Mouse (Mus musculus) limb, embryonic 12.5 days (tissue): Measurements from ENCODE around the gene Pgrmc1. TPM values are rescaled to one million over a fixed set of nuclear protein-coding genes. Genes with fewer than 3 reads are reported as not detected.
"Not testable (repeated sequence)": the region's sequence is repeated elsewhere in the genome, so short reads cannot be mapped to it uniquely, and the experiment has no call there.

Experiments
- ATAC-seq: fragments of 200-750 bp; cut with Nextera tagmentation; 2 replicates; pipeline ENCODE4 v1.8.0; 2017; ENCODE audit warnings: low read depth, moderate TSS enrichment; ENCODE audit not compliant: insufficient number of reproducible peaks, insufficient read depth, low FRiP score, low TSS enrichment
- H3K27ac ChIP-seq: fragments of 300-500 bp; sonication (generic); 2 replicates; pipeline ENCODE4 v1.5.1; 2016; ENCODE audit warnings: mild to moderate bottlenecking, moderate library complexity
- H3K27me3 ChIP-seq: fragments of 300-500 bp; sonication (generic); 2 replicates; pipeline ENCODE4 v1.6.1; 2016; ENCODE audit warnings: mild to moderate bottlenecking, moderate library complexity
- H3K36me3 ChIP-seq: fragments of 300-500 bp; sonication (generic); 2 replicates; pipeline ENCODE4 v1.6.1; 2016; ENCODE audit warnings: mild to moderate bottlenecking, moderate library complexity
- H3K4me1 ChIP-seq: fragments of 300-500 bp; sonication (generic); replicated peaks from 2 replicates; pipeline ENCODE4 v1.6.1; 2016
- H3K4me2 ChIP-seq: fragments of 300-500 bp; sonication (generic); 2 replicates; pipeline ENCODE4 v1.6.1; 2016; ENCODE audit warnings: mild to moderate bottlenecking, moderate library complexity
- H3K4me3 ChIP-seq: fragments of 300-500 bp; sonication (generic); replicated peaks from 2 replicates; pipeline ENCODE4 v1.5.1; 2016; ENCODE audit warnings: mild to moderate bottlenecking
- H3K9ac ChIP-seq: fragments of 300-500 bp; sonication (generic); replicated peaks from 2 replicates; pipeline ENCODE4 v1.6.1; 2016; ENCODE audit warnings: mild to moderate bottlenecking, moderate library complexity
- H3K9me3 ChIP-seq: fragments of 300-500 bp; sonication (generic); 2 replicates; pipeline ENCODE4 v1.6.1; 2016; ENCODE audit warnings: mild to moderate bottlenecking, moderate library complexity
- WGBS: fragments of 180-500 bp; shearing (Covaris S2); methylation state at CpG from one replicate; pipeline ENCODE4 v1.1.7; 2016; 5-methylcytosine and 5-hydroxymethylcytosine counted together
- polyA plus RNA-seq: library from polyadenylated mRNA; unstranded; fragments of >200 nt; fragmentation: Nextera tagmentation; extraction: Ambion mirVana; gene quantifications from 2 replicates; pipeline ENCODE4 v1.2.1, GENCODE M21; 2016

Gene Pgrmc1
- 326 and 341 TPM in 2 replicates for polyA plus RNA-seq

DNA sequence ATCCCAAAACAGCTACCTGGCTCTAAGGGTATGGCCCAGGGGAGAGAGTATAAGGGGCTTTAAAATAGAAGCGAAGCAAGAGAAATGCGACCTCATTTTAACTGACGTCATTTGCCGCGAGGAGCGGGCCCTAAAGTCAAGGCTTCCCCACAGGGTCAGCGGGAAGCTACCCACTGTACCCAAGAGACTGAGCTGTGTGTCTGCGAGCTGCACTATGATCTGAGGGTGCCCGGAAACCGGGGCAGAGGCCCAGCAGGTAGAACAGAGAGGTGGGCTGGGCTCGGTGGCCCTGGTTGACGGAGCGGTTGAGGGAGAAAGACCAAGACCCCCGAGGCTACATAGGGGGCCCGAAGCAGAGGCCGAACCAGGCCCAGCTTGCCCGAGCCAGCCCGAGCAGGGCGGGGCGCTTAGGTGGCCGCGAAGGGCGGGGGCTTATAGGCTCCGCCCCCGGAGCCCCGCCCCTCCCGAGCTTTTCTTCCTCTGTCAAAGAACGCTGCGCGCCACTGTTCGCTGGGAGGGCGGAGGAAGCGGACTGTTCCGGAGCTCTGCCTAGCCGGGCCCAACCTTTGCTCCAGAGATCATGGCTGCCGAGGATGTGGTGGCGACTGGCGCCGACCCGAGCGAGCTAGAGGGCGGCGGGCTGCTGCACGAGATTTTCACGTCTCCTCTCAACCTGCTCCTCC, at the start of gene Pgrmc1:
Pgrmc1 (plus strand) TSS at position 500 of the 683 bp plus-strand sequence.
- Histone ChIP-seq H3K9me3 (no peaks in the 10 kb centered on the region), H3K27ac (peak within 1 kb of the TSS; percentile 86), H3K9ac (peak within 1 kb of the TSS; percentile 80), H3K36me3 (peaks cover 10% of the 10 kb centered on the region; the same call in 1 of the 2 replicates), H3K4me3 (peak within 1 kb of the TSS; percentile 61), H3K4me1 (no peaks in the 10 kb centered on the region; the same call in 1 of the 2 replicates), H3K27me3 (no peaks in the 10 kb centered on the region), H3K4me2 (peak within 1 kb of the TSS; percentile 58)
- 19% methylated on average over 42 of the region's 45 CpGs for WGBS
- peak; percentile 85 for ATAC-seq

DNA sequence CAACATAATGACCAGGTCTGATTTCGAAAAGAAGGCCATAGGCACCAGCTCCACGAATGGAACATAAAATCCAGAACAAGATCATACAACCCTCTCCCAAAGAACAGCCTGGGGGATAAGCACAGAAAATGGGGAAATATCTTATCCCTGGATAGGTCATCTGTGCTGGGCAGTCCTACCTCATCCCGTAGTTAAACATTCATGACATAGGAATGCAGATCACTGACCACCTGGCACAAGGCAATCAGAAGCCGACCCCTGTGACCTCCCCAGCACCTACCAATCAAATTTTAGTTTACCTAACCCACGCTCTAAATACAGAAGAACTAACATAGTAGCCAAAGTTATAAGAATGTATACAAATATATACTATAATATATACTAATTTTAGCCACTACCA, 49.2 kb upstream of the Pgrmc1 start:
- Histone ChIP-seq H3K27ac (no peak overlapping the region), H3K9ac (no peak overlapping the region)
- WGBS: 74% methylated on average over 5 of the region's 5 CpGs

DNA sequence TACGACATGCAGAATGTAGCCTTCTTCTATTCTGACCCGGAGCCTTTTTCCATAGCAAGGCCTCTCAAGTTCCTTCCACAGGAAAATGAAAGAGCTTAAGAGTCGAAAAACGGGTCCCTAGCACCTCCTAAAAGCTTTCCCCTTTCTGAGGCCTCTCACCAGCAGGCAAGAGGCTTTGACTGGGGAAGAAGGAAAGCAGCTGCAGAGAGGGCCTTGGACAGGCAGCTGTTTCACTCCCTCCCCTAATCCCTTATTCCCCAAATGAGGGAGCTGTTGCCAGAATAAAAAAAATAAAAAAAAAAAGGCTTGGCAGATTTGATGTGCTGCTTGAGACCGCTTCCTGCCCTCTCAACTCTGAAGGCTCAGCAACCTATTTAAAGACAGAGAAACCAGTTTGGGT, 47.1 kb upstream of the Pgrmc1 start:
- WGBS: 24% methylated on average over 5 of the region's 5 CpGs
- ATAC-seq: peak; percentile 63; the same call in 1 of the 2 replicates
- Histone ChIP-seq H3K27ac (peak overlapping the region; percentile 81), H3K9me3 (no peaks in the 10 kb centered on the region), H3K27me3 (no peaks in the 10 kb centered on the region), H3K4me1 (peaks cover 5% of the 10 kb centered on the region; the same call in 1 of the 2 replicates), H3K4me2 (peak overlapping the region; percentile 28; the same call in 1 of the 2 replicates), H3K4me3 (no peak overlapping the region), H3K36me3 (no peaks in the 10 kb centered on the region), H3K9ac (no peak overlapping the region)

More for the DNA sequence above, 49.2 kb upstream of the Pgrmc1 start:
- H3K9me3 ChIP-seq: no peaks in the 10 kb centered on the region
- no peak overlapping the region for H3K4me3 ChIP-seq
- H3K27me3 ChIP-seq: no peaks in the 10 kb centered on the region
- ATAC-seq: no peak
- peaks cover 5% of the 10 kb centered on the region; the same call in 1 of the 2 replicates for H3K4me1 ChIP-seq
- H3K4me2 ChIP-seq: no peak overlapping the region
- no peaks in the 10 kb centered on the region for H3K36me3 ChIP-seq

DNA sequence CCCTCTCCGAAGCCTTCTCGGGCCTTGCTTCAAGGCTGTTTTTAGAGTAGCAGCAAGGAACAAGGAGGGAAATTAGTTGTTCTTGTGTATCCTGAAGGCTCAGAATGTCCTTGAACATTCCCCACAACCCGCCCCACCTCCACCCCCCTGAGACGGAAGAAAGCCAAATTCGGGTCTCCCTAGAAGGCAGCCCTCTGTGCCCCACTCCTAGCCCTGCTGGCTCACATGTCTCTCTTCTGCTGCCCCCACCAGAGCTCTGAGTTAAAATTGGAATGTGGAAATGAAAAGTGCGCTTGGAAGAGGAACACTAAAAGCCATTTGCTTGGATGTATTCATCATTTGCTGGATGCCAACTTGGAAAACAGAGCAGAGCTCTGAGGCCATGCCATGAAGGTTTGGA, 46.7 kb upstream of the Pgrmc1 start:
- Histone ChIP-seq H3K9ac (no peak overlapping the region), H3K4me2 (peak overlapping the region; percentile 28; the same call in 1 of the 2 replicates), H3K4me1 (peaks cover 5% of the 10 kb centered on the region; the same call in 1 of the 2 replicates), H3K27ac (peak overlapping the region; percentile 81), H3K36me3 (no peaks in the 10 kb centered on the region), H3K9me3 (no peaks in the 10 kb centered on the region), H3K27me3 (no peaks in the 10 kb centered on the region), H3K4me3 (no peak overlapping the region)
- 33% methylated on average over 6 of the region's 6 CpGs for WGBS
- ATAC-seq: no peak

DNA sequence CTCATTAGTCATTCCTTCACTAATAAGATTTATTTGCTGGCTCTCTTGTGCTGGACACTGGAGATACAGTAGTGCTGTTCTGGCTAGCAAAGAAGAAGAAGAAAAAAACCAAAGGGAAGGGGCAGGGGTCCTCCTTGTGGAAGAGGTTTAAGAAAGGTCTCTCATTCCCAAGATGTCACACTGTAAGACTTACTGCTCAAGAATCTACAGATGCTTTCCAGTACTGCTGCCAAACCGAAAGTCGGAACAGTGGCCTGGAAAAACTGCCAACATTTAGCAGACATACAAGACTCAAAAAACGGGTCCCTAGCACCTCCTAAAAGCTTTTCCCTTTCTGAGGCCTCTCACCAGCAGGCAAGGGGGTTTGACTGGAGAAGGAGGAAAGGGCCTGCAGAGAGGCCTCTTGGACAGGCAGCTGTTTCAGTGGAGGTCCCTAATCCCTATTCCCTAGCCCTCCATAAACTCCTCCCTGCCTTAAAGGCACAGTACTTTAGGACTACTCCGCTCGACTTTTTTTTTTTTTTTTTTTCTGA, 45.9 kb upstream of the Pgrmc1 start:
- Histone ChIP-seq H3K27ac (peak overlapping the region; percentile 81), H3K4me2 (peak overlapping the region; percentile 28), H3K4me3 (no peak overlapping the region), H3K9me3 (no peaks in the 10 kb centered on the region), H3K9ac (no peak overlapping the region), H3K4me1 (peaks cover 5% of the 10 kb centered on the region; the same call in 1 of the 2 replicates), H3K36me3 (no peaks in the 10 kb centered on the region), H3K27me3 (no peaks in the 10 kb centered on the region)
- 27% methylated on average over 3 of the region's 5 CpGs for WGBS
- peak; percentile 93 for ATAC-seq

DNA sequence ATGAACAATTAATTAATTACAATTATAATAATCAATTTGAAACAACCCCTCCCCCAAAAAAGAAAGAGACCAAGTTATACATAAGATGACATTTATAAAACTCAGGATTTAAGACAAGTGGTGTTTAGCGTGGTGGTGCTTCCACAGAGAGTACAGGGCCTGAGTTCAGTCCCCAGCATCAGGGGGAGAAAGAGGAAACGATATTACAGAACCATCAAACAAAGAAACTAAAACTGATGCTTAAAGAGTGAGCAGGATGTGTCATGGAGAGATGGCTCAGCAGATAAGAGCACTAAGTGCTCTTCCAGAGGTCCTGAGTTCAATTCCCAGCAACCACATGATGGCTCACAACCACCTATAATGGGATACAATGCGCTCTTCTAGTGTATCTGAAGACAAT, 45.3 kb upstream of the Pgrmc1 start:
- WGBS: 72% methylated on average over 3 of the region's 3 CpGs

DNA sequence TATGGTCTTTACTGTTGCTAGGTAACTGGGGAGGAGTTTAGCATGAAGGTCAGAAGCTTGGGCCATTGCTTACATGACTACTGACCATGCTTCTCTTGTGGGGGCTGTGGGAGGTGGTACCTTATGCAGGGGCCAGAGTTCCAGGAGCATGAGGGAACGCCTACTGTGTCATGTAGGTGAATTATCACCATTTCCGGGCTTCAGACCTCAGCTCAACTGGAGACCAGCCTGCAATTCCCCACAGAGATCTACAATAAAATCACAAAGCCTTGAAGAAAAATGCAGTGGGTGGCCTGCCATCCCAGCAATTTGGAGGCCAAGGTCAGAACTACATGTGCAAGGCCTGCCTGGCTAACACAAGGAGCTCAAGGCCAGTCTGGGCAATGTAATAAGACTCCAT, 42.8 kb upstream of the Pgrmc1 start:
- not testable (repeated sequence) for H3K27me3 ChIP-seq, H3K4me3 ChIP-seq, H3K36me3 ChIP-seq, H3K4me1 ChIP-seq, H3K27ac ChIP-seq, H3K9ac ChIP-seq, H3K9me3 ChIP-seq, H3K4me2 ChIP-seq, ATAC-seq
- WGBS: 36% methylated on average over 2 of the region's 2 CpGs

More for the DNA sequence above, 45.3 kb upstream of the Pgrmc1 start:
- no peaks in the 10 kb centered on the region for H3K9me3 ChIP-seq
- H3K4me3 ChIP-seq: no peak overlapping the region
- no peak overlapping the region for H3K9ac ChIP-seq
- H3K27ac ChIP-seq: no peak overlapping the region
- no peak for ATAC-seq
- no peaks in the 10 kb centered on the region for H3K36me3 ChIP-seq
- no peak overlapping the region for H3K4me2 ChIP-seq
- no peaks in the 10 kb centered on the region for H3K27me3 ChIP-seq
- H3K4me1 ChIP-seq: peaks cover 5% of the 10 kb centered on the region; the same call in 1 of the 2 replicates

DNA sequence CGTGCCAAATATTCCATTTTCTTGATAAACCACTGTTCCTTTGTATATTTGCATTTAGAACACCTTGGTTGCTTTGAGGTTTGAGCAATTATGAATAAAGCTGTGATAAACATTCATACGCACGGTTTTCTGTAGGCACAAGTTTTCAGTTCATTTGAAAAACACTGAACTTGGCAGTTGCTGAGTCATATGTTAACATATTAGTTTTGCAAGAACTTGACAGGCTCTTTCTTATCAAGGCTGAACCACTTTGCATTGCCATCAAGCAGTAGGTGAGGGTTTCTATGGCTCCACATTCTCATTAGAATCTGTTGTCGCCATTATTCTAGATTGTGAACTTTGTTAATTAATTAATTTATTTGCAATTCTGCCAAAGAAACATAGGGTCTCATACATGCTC, 37.8 kb upstream of the Pgrmc1 start:
- 85% methylated on average over 4 of the region's 4 CpGs for WGBS
- H3K4me1 ChIP-seq: no peaks in the 10 kb centered on the region
- no peak overlapping the region for H3K4me2 ChIP-seq
- no peak overlapping the region for H3K27ac ChIP-seq
- no peak overlapping the region for H3K4me3 ChIP-seq
- no peak overlapping the region for H3K9ac ChIP-seq
- H3K27me3 ChIP-seq: no peaks in the 10 kb centered on the region
- no peaks in the 10 kb centered on the region for H3K36me3 ChIP-seq
- H3K9me3 ChIP-seq: no peaks in the 10 kb centered on the region
- ATAC-seq: no peak

DNA sequence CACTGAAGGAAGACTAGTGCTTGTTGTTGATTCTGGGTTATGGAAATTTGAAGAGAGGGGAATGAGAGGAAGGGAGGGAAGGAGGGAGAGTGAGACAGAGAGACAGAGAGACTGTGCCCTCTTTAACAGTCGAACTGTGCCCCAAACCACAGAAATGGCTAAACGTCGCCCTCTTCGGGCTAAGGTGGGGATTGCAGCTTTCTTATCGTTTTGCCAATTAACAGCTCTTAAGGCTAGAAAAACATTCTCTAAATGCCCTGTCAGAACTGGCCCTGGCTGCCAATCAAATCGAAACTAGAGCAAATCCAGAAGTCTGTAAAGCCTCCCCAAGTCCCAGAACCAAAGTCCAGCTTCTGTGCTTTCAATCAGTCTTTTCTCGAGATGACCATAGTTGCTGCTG, 36.4 kb upstream of the Pgrmc1 start:
- no peak overlapping the region for H3K9ac ChIP-seq
- no peaks in the 10 kb centered on the region for H3K4me1 ChIP-seq
- H3K27me3 ChIP-seq: no peaks in the 10 kb centered on the region
- no peak overlapping the region for H3K4me2 ChIP-seq
- no peaks in the 10 kb centered on the region for H3K9me3 ChIP-seq
- H3K4me3 ChIP-seq: no peak overlapping the region
- no peaks in the 10 kb centered on the region for H3K36me3 ChIP-seq
- ATAC-seq: no peak
- 17% methylated on average over 7 of the region's 7 CpGs for WGBS
- H3K27ac ChIP-seq: no peak overlapping the region

DNA sequence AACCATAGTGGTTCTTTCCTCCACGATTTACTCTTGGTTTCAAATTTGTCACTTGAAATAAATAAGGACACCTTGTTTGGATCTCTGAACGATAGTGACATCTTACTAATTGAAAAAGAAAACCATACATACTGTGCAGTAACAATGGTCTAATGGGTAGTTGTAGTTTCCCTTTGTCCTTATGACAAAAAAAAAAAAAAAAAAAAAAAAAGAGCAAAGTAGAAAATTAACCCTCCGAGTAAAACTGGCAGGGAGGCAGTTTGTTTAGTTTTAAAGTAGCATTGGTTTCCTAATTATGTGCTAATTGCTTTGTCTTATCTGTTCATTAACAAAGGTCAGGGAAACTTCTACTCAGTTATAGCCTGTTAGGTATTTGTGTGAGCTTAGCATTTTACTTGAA, 35.9 kb upstream of the Pgrmc1 start:
- no peaks in the 10 kb centered on the region for H3K27me3 ChIP-seq
- WGBS: 37% methylated on average over 3 of the region's 3 CpGs
- no peak overlapping the region for H3K27ac ChIP-seq
- ATAC-seq: no peak
- H3K4me2 ChIP-seq: no peak overlapping the region
- H3K36me3 ChIP-seq: no peaks in the 10 kb centered on the region
- no peak overlapping the region for H3K4me3 ChIP-seq
- H3K9ac ChIP-seq: no peak overlapping the region
- no peaks in the 10 kb centered on the region for H3K4me1 ChIP-seq
- H3K9me3 ChIP-seq: no peaks in the 10 kb centered on the region

DNA sequence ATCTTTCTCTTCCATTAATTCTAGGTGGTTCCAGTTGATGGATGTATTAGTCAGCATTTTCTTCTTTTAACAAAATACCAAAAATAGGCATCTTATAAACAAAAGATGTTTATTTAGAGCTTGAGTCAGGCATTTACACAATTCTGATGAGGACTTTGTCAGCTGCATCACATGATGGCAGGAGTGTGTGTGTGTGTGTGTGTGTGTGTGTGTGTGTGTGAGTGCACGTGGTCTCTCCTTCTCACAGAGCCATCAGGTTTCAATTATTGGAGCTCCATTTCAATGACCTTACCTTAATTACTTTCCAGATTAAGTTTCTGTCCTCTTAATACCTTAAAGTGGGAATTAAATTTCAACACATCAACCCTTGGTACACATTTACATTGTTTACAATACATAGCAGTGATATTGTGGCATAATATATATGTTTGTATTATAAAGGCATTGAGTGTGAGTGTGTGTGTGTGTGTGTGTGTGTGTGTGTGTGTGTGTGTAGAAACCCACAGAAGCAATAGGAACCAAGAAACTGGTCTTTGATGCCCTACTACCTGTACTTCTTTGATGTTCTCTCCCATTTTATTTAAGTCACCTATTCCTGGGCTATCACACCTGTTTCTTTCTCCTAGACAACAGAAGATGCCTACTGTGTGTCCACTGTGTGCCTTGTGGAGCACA, 11.2 kb upstream of the Pgrmc1 start:
- ATAC-seq: no peak
- Histone ChIP-seq H3K4me2 (no peak overlapping the region), H3K27ac (no peak overlapping the region), H3K27me3 (no peaks in the 10 kb centered on the region), H3K4me1 (no peaks in the 10 kb centered on the region), H3K9ac (no peak overlapping the region), H3K4me3 (no peak overlapping the region), H3K9me3 (no peaks in the 10 kb centered on the region), H3K36me3 (no peaks in the 10 kb centered on the region)
- WGBS: 8% methylated on average over 1 of the region's 1 CpGs
